Mouse (Mus musculus): Measurements from ENCODE around the gene Slc12a4. TPM values are rescaled to one million over a fixed set of nuclear protein-coding genes. Genes with fewer than 3 reads are reported as not detected.

The Slc12a4 gene
- polyA plus RNA-seq, 1 experiment from 2014 or later, result 16.1 TPM

DNA sequence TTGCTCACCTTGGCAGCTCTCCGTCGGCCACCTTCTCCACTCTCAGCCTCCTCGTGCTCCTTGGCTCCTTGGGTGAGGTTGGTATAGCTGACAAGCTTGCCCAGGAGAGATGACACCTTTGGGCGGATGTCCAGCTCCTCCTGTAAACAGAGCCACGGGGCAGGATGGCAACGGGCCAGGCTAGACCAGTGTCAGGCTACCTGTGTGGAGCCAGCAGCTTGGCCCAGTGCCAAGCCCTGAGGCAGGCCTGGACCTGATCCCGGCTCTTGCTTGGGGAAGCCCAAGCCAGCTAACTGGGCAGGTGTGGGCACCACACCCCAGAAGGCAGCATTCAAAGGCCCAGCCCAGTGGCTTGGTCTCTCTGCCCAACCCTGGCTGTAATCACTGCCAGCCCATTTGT lies 6.5 kb downstream of the Slc12a4 start:
- Histone ChIP-seq H3K27ac (no peak overlapping the region), H3K4me3 (ENCODE audit: inconsistent target) (no peak overlapping the region), H3K79me2 (ENCODE audit: inconsistent target) (peaks cover 36% of the 10 kb centered on the region), H3K36me3 (ENCODE audit: inconsistent target) (peaks cover 11% of the 10 kb centered on the region; the same call in 1 of the 2 replicates)
- 85% methylated on average over 5 of the region's 7 CpGs for WGBS (ENCODE audit: missing documents)

DNA sequence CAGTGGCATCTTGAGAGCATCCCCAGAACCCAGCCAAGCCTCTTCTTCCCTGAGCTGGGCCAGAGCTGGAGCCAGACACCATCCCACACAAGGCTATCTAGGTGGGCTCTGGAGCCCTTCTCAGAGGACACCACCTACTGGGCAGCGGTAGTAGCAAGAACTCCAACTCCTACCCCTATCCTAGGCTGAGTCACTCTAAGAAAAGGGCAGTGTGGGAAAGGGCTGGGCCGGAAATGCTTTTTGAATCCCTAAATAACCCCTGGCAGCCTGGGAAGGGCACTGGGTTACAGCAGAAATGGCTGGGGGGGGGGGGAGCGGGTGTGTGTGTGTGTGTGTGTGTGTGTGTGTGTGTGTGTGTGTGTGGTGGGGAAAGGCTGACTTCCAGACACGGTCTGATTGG lies 8.1 kb downstream of the Slc12a4 start:
- no peak overlapping the region for H3K27ac ChIP-seq
- H3K79me2 ChIP-seq (ENCODE audit: inconsistent target), result peaks cover 21% of the 10 kb centered on the region; the same call in 1 of the 2 replicates
- peaks cover 18% of the 10 kb centered on the region; the same call in 1 of the 2 replicates for H3K36me3 ChIP-seq (ENCODE audit: inconsistent target)
- no peak overlapping the region for H3K4me3 ChIP-seq (ENCODE audit: inconsistent target)
- WGBS (ENCODE audit: missing documents), result 96% methylated on average over 2 of the region's 4 CpGs

DNA sequence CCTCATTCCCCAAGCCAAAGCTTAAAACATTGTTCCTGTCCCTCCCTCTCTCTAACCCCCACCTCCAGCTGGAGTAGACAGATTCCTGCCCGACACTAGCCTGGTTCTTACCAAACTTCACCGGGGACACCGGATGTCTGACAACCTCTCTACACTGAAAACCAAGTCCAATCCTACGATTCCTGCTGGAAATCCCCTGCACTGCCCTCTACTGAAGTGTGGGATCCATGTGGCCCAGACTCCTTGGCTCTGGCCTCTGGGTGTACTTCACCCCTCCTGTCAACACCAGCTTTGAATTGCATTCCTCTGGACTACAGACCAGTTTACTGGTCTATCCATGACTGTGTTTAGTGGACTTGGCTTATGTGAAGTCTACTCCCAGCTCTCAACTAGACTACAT lies 9.3 kb downstream of the Slc12a4 start:
- H3K79me2 ChIP-seq (ENCODE audit: inconsistent target), result peaks cover 8% of the 10 kb centered on the region; the same call in 1 of the 2 replicates
- peaks cover 22% of the 10 kb centered on the region; the same call in 1 of the 2 replicates for H3K36me3 ChIP-seq (ENCODE audit: inconsistent target)
- no peak overlapping the region for H3K4me3 ChIP-seq (ENCODE audit: inconsistent target)
- WGBS (ENCODE audit: missing documents), result 98% methylated on average over 4 of the region's 4 CpGs
- no peak overlapping the region for H3K27ac ChIP-seq

DNA sequence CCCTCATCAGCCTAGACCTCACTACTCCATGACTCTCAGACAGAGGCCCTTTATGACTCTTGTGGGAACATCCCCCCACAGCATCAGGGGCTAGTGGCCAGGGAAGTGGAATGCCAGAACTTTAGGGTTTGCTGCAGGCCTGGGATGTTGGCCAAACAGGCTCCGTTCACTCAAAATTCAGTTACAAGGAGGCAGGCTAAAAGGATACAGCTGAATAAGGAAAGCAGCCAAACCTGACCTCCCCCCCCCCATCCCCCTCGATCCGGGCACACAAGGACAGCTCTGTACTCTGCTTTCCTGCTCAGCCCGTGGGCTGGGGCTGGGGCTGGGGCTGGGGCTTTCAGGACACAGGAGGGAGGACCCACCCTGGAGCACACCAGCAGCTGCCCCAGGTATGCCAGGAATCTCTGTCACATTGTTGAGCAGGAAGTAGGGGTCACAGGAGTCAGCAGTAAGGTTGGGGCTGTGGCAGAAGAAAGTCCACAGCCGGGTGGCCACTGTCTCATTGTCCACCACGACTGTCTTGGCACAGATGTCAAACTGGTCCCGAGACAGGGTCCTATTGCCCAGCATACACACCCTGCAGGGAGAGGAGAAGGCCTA lies 14.7 kb downstream of the Slc12a4 start:
- Histone ChIP-seq H3K36me3 (ENCODE audit: inconsistent target) (peaks cover 64% of the 10 kb centered on the region; the same call in 1 of the 2 replicates), H3K4me3 (ENCODE audit: inconsistent target) (no peak overlapping the region), H3K79me2 (ENCODE audit: inconsistent target) (no peaks in the 10 kb centered on the region), H3K27ac (no peak overlapping the region)
- 73% methylated on average over 7 of the region's 7 CpGs for WGBS (ENCODE audit: missing documents)

DNA sequence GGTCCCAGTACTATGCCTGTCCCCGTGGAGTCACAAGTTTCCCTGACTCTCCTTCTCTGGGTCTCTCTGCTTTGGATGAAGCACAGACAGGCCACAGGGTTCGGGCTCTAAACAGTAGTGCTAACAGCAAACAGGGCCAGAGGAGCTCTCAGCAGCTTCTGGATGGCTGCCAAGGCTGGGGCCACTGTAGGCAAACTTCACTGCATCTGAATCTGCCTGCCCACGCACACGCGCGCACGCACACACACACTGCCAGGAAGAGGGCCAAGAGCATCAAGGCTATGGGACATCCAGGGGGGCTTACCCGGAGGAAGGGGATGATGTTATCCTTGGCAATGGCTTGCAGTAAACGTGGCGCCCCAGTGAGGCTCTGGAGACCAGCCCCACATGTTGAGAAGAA lies 16.5 kb downstream of the Slc12a4 start:
- no peaks in the 10 kb centered on the region for H3K79me2 ChIP-seq (ENCODE audit: inconsistent target)
- no peak overlapping the region for H3K27ac ChIP-seq
- no peak overlapping the region for H3K4me3 ChIP-seq (ENCODE audit: inconsistent target)
- peaks cover 70% of the 10 kb centered on the region; the same call in 1 of the 2 replicates for H3K36me3 ChIP-seq (ENCODE audit: inconsistent target)
- WGBS (ENCODE audit: missing documents), result 92% methylated on average over 10 of the region's 10 CpGs

DNA sequence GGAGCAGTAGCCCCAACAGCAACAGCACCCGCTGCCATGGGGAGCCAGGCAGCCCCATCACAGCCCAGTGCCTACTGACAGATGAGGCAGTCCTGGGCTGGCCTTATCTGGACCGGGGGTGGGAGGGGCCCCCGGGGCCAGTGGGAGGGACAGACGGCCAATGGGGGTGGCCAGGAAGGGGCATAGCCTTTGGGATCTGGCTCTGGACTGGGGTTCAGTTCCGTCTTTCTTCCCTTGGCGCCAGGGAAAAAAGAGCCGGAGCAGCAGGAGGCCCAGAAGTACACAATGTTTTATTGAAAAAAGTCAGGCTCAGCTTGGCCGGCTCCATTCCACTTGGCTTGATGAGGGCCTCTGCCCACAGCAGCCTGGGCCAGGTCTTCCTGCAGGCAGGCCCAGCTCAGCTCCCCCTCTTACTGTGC lies 22.6 kb downstream of the Slc12a4 start, which contains the start of gene Lcat:
TSS of gene Lcat (minus strand) at position 62 of the 419 bp plus-strand sequence.
- H3K36me3 ChIP-seq (ENCODE audit: inconsistent target), result peaks cover 42% of the 10 kb centered on the region; the same call in 1 of the 2 replicates
- no peak within 1 kb of the TSS for H3K4me3 ChIP-seq (ENCODE audit: inconsistent target)
- 96% methylated on average over 8 of the region's 8 CpGs for WGBS (ENCODE audit: missing documents)
- no peaks in the 10 kb centered on the region for H3K79me2 ChIP-seq (ENCODE audit: inconsistent target)
- no peak within 1 kb of the TSS for H3K27ac ChIP-seq

DNA sequence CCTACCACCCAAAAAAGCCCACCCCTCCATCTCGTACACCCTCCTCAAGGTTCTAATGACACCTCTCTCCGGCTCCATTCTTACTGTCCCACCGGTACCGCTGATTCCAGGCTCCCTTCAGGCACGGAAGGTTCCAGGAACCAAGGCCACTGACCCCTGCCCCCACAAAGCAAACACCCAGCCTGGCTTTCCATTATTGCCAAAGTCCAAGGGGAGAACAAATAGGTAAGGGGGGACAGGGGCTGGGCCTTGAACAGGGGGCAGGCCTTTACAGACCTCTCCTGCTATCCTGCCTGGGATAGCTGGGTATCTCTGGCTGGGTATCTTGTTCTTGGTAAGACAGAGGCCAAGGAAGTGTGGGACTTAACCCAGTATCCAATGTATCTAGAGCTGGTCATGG lies 23.4 kb downstream of the Slc12a4 start:
- Histone ChIP-seq H3K79me2 (ENCODE audit: inconsistent target) (peaks cover 3% of the 10 kb centered on the region; the same call in 1 of the 2 replicates), H3K27ac (no peak overlapping the region), H3K4me3 (ENCODE audit: inconsistent target) (no peak overlapping the region), H3K36me3 (ENCODE audit: inconsistent target) (peaks cover 36% of the 10 kb centered on the region; the same call in 1 of the 2 replicates)
- 94% methylated on average over 5 of the region's 5 CpGs for WGBS (ENCODE audit: missing documents)

DNA sequence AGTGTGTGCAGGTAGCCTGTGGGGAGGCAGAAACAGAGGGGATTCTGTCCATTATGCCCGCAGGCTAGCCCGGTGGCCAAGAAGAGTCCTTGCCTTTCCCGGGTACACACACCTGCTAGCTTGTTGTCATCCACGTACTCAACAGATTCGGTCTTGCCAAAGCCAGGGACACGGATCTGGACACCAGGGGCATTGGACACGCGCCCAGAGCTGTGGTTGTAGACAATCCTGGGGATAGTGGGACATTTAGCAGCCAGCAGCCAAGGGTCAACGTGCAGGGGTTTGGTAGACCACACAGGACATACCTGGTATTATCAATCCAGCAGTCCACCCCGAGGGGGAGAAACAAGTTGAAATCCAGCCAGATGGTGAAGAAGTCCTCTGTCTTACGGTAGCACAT lies 23.9 kb downstream of the Slc12a4 start:
- no peak overlapping the region for H3K27ac ChIP-seq
- H3K36me3 ChIP-seq (ENCODE audit: inconsistent target), result peaks cover 31% of the 10 kb centered on the region; the same call in 1 of the 2 replicates
- no peak overlapping the region for H3K4me3 ChIP-seq (ENCODE audit: inconsistent target)
- WGBS (ENCODE audit: missing documents), result 93% methylated on average over 11 of the region's 11 CpGs
- peaks cover 8% of the 10 kb centered on the region; the same call in 1 of the 2 replicates for H3K79me2 ChIP-seq (ENCODE audit: inconsistent target)

DNA sequence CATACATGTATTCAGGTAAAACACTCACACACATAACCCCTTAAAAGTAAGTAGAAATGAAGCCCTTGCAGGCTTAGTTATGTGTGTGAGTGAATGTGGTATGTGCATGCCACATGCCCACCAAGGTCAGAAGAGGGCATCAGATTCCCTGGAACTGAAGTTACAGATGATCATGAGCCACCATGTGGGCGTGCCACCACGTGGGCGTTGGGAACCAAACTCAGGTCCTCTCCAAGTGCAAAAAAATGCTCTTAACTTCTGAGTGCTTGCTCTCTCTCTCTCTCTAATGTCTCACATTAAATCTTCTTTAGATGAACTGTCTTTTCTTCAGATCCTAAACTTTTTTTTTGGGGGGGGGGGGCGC lies 27.6 kb downstream of the Slc12a4 start, which contains the start of gene Psmb10:
TSS of gene Psmb10 (minus strand) at position 139 of the 364 bp plus-strand sequence.
- 2% methylated on average over 4 of the region's 4 CpGs for WGBS (ENCODE audit: missing documents)
- Histone ChIP-seq H3K4me3 (ENCODE audit: inconsistent target) (peak within 1 kb of the TSS; percentile 98), H3K79me2 (ENCODE audit: inconsistent target) (peaks cover 8% of the 10 kb centered on the region; the same call in 1 of the 2 replicates), H3K27ac (peak within 1 kb of the TSS; percentile 94), H3K36me3 (ENCODE audit: inconsistent target) (peaks cover 16% of the 10 kb centered on the region)

DNA sequence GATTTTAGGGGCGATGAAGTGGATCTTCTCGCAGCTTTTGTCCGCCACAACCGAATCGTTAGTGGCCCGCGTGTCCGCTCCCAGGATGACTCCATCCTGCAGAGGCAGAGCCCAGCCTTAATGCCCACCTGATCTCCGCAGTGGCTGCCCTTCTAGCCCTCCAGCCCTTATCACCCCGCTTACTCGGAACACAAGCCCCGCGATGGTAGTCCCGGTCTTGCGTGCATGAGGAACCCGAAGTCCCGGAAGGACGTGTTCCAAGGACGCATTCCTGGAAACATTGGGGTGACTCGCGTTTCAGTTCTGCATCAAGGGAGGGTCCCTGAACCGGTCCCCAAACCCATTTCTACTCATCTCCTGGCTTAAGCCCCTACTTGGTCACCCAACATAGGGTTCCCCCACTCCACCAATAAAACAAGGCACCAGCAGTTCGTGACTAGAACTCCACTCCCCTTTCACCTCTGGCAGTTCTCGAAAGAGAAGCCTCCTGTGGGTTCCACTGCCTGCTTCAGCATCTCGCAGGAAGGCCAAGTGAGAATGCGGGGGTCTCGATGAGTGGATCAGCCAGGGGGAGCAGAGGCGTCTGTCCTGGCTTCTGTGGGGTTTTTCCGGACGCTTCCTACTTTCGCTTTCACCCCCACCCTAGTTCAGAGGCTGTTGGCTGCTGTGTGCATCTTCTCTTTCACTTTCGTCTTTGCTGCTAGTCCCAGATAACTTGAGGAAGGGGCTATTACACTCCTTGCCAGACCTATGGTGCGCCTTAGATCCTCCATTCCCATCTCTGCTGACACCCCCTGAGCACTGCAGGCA lies 28.2 kb downstream of the Slc12a4 start:
- Histone ChIP-seq H3K79me2 (ENCODE audit: inconsistent target) (peaks cover 8% of the 10 kb centered on the region; the same call in 1 of the 2 replicates), H3K4me3 (ENCODE audit: inconsistent target) (peak overlapping the region; percentile 98), H3K36me3 (ENCODE audit: inconsistent target) (peaks cover 16% of the 10 kb centered on the region), H3K27ac (peak overlapping the region; percentile 94)
- 1% methylated on average over 33 of the region's 33 CpGs for WGBS (ENCODE audit: missing documents)

DNA sequence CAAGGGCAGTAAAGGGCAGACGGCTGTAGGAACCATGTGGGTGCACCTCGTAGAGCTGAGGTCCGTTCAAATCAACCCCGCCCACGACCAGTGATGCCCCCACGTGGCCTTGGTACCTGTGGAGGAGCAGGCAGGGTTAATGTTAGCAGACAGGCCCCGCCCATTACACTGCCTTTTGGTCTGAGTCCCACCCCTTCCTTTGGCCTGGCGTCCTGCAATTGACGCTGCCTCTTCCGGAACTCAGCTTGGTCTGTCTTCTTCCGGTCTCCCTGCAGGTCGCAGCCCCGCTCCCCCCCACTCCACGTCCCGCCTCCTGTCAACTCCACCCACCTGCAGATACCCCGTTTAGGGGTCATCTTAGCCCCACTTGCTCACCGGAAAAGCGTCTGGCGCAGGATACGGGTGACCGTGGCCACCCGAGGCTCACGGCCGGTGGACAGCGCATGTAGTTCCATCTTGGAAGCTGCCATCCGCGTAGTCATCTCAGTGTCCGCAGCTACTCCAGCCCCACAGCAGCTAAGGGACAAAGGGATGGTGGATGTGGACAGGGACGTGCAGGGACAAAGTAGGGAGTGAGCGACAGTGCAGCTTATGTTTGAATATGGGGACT lies 28.9 kb downstream of the Slc12a4 start:
- Histone ChIP-seq H3K79me2 (ENCODE audit: inconsistent target) (peaks cover 8% of the 10 kb centered on the region; the same call in 1 of the 2 replicates), H3K4me3 (ENCODE audit: inconsistent target) (peak overlapping the region; percentile 98), H3K27ac (peak overlapping the region; percentile 94), H3K36me3 (ENCODE audit: inconsistent target) (peaks cover 19% of the 10 kb centered on the region)
- 1% methylated on average over 28 of the region's 30 CpGs for WGBS (ENCODE audit: missing documents)

DNA sequence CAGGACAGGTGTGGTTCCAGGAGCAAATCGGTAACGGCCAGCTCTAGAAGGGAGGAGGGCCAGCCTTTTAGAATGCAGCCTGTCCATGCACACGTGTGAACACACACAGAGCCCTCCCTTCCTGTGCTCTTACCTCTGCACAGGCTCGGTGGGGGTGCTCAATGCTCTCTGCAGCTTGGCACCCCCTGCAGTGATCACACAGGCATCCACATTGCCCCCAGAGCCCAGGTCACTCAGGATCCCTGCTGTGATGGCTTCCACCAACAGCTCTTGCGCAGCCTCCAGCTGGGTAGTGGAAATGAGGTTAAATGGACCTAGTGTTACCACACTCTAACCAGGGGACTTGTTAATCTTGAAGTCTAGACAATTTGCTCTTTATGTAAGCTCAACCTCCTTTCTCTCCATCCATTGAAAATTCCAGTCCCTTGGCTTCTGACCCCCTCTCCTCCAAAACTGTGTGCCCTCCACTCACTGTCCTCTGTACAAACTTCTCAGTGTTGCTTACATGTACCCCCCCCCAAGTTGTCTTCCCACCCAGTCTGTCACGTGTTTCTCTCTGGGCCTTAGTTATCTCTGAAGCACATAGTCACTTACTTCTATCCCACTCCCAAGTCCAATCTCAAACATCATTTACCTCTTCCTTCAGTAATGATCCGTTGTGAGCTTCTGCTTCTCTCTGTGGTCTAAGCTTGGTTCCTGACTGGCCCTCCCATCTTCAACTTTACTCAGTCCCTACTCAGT lies 29.9 kb downstream of the Slc12a4 start:
- H3K27ac ChIP-seq, result no peak overlapping the region
- H3K4me3 ChIP-seq (ENCODE audit: inconsistent target), result no peak overlapping the region
- peaks cover 8% of the 10 kb centered on the region; the same call in 1 of the 2 replicates for H3K79me2 ChIP-seq (ENCODE audit: inconsistent target)
- peaks cover 29% of the 10 kb centered on the region for H3K36me3 ChIP-seq (ENCODE audit: inconsistent target)
- 77% methylated on average over 7 of the region's 7 CpGs for whole genome bisulfite sequencing (ENCODE audit: missing documents)

DNA sequence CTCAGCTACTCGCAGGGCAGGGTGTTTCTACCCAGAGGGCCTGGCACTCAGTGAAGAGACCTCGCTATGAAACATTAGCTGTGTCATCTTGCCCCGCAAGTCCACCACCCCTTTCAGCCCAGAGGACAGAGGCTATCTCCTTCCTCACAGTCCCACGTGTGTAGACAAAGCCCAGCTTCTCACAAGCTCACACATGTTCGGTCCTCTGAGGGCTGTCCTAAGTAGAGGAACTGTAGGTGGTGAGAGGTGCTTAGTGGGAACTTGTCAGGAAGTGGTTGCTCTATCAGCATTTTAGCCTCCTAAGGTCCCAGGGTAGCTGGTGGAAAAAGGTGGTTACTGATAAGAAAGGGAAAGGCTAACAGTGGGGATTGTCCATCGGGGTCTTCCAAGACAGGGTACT lies 30.8 kb downstream of the Slc12a4 start:
- Histone ChIP-seq H3K27ac (no peak overlapping the region), H3K4me3 (ENCODE audit: inconsistent target) (no peak overlapping the region), H3K79me2 (ENCODE audit: inconsistent target) (peaks cover 8% of the 10 kb centered on the region; the same call in 1 of the 2 replicates), H3K36me3 (ENCODE audit: inconsistent target) (peaks cover 35% of the 10 kb centered on the region)
- 49% methylated on average over 6 of the region's 6 CpGs for WGBS (ENCODE audit: missing documents)

DNA sequence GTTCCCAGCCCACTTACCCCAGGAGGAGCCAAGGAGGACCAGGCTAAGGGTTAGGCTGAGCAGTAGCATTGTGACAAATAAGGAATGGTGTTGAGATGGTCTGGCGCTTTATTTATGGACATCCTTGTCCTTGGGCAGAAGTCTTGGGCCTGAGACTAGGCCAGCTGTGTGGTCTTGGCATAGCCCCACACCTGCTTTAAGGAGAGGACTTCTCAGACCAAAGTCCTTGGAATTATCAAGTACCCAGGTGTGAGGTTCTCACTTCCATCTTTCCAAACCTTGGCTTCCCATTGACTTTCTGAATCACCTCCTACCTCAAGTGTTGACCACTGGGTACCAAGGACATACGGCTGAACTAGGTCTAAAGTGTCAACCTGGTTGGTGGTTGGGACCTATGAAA lies 32.1 kb downstream of the Slc12a4 start, which contains the start of gene Ctrl:
TSS of gene Ctrl (minus strand) at position 101 of the 400 bp plus-strand sequence.
- Histone ChIP-seq H3K79me2 (ENCODE audit: inconsistent target) (peaks cover 8% of the 10 kb centered on the region; the same call in 1 of the 2 replicates), H3K36me3 (ENCODE audit: inconsistent target) (peaks cover 40% of the 10 kb centered on the region), H3K4me3 (ENCODE audit: inconsistent target) (no peak within 1 kb of the TSS), H3K27ac (no peak within 1 kb of the TSS)
- WGBS (ENCODE audit: missing documents), result 92% methylated on average over 2 of the region's 2 CpGs

Data from macrophage (primary cell).